8 mouse cellular contexts compared by ENCODE assay signal in the genomic region with DNA sequence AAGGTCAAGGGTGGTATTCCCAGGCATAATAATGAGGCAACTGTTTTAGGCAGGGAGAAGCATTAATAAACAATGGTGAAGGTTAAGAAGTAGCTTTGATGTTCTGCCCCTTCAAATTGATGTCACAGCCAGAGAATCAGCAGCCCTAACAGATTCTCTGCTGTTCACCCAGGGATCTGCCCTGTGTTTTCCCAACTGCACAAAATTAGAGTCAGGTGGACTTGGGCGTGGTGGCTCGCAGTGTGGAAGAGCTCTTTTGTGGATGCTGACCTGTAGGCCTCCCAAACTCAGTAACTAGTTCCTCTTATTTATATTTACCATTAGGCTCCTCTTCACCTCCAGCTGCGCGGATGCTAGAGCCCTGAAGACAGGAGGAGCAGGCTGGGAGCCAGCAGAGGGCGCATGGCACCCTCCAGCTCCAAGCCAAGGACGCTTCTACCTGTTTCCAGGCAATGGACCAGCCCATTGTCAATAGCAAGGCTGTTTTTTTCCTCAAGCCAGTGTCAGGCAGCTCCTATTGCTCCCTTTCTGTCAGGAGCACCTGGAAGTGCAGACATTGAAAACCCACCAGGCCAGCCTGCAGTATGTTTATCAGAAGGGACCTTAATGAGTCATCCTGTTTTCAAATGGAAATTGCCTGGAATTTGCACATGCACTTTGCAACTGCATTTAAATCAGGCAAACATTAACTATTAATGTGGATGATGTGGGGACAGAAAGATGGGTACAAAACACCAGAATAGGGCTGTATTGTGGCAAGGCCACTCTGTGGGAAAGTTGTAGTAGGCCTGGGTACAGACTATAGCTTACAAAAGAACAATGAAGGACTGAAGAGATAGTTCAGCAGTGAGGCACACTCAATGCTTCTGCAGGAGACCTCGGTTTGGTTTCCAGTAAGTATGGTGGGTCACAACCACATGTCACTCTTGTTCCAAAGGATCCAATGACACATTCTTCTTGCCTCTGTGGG.
A peak's percentile ranks its signal among the peaks of the same experiment; 100 is the strongest.
DNase-seq lines count a peak whose midpoint lies in the region; ATAC-seq and TF ChIP-seq lines count a peak whose summit lies in the region.

No protein-coding gene starts in this region.

- no peaks in the 10 kb centered on the region for H3K79me3 ChIP-seq in C2C12 (ENCODE audit: low read depth)

- peak; percentile 38 for TF ChIP-seq CTCF in C2C12 (IDR thresholded peaks at IDR 0.05; ENCODE audit: control insufficient read depth, insufficient read depth, insufficient read length)

- H3K4me1 ChIP-seq in ES-E14 (ENCODE audit: control insufficient read depth in 2 of 2, insufficient read depth in 2 of 2, low read length in 2 of 2, poor library complexity in 1 of 2) = peaks cover 2% of the 10 kb centered on the region in 2 experiments; a peak in 1 of 4 replicates
- H3K4me1 ChIP-seq in lung, embryonic 16.5 days (replicated peaks; ENCODE audit: control insufficient read depth, insufficient read depth, low read length) = no peaks in the 10 kb centered on the region

- DNase-seq in ES-E14 (ENCODE audit: low read depth, low spot score) = peak; percentile 68
- peak; percentile 54 to 69 for DNase-seq in cerebellum, postnatal 10 days
- DNase-seq in frontal cortex, postnatal 36 days (ENCODE audit: low spot score in 2 of 2) = peak; percentile 12 to 19
- peak; percentile 52 for DNase-seq in kidney, postnatal 25 days
- DNase-seq in retina, adult 2 months (ENCODE audit: low read depth, low spot score) = peak; percentile 20
- no peak for DNase-seq in gastrocnemius, adult 8-10 months (ENCODE audit: low spot score in 2 of 2)

- H3K36me3 ChIP-seq in C2C12 (ENCODE audit: control insufficient read depth, insufficient read depth) (no peaks in the 10 kb centered on the region), ES-E14 (ENCODE audit: control insufficient read depth, insufficient read depth, low read length, poor library complexity, severe bottlenecking) (no peaks in the 10 kb centered on the region)
- H3K36me3 ChIP-seq in lung, embryonic 16.5 days (ENCODE audit: control insufficient read depth, insufficient read depth, low read length) = no peaks in the 10 kb centered on the region

- no peak overlapping the region for H3K4me3 ChIP-seq in C2C12 (ENCODE audit: insufficient read depth, poor library complexity, severe bottlenecking)
- no peak overlapping the region for H3K4me3 ChIP-seq in ES-E14 (ENCODE audit: insufficient read depth in 1 of 2, low read depth in 1 of 2, low read length in 2 of 2, poor library complexity in 1 of 2, severe bottlenecking in 1 of 2)
- H3K4me3 ChIP-seq in lung, embryonic 16.5 days (ENCODE audit: low read length) = no peak overlapping the region

- H3K27ac ChIP-seq in ES-E14 (ENCODE audit: insufficient read depth, low read depth, low read length, poor library complexity, severe bottlenecking) = no peak overlapping the region
- H3K27ac ChIP-seq in lung, embryonic 16.5 days (ENCODE audit: low read length) = no peak overlapping the region

- no peaks in the 10 kb centered on the region for H3K27me3 ChIP-seq in C2C12 (ENCODE audit: control insufficient read depth, insufficient read depth, insufficient read length)
- no peaks in the 10 kb centered on the region for H3K27me3 ChIP-seq in lung, embryonic 16.5 days (ENCODE audit: control insufficient read depth, insufficient read depth, low read depth, low read length)

- no peak overlapping the region for H3K4me2 ChIP-seq in lung, embryonic 16.5 days (ENCODE audit: low read depth, low read length)

- H3K9me3 ChIP-seq in ES-E14 (ENCODE audit: control insufficient read depth, insufficient read depth, low read depth, low read length) = no peaks in the 10 kb centered on the region
- H3K9me3 ChIP-seq in lung, embryonic 16.5 days (ENCODE audit: control insufficient read depth, low read length) = no peaks in the 10 kb centered on the region

- H3K79me2 ChIP-seq in C2C12 (ENCODE audit: control insufficient read depth, insufficient read depth) = no peaks in the 10 kb centered on the region

- WGBS in lung, embryonic 16.5 days = 19% methylated on average over 7 of the region's 7 CpGs

- in situ Hi-C loops in ES-E14 (cut with MboI; ENCODE audit: low sequenced_read_pairs in 2 of 2, unreplicated experiment in 2 of 2) = no loop called here

- H3ac ChIP-seq in C2C12 (ENCODE audit: control insufficient read depth, insufficient read length, low read depth) = no peak overlapping the region

- no peak overlapping the region for H3K9ac ChIP-seq in ES-E14 (ENCODE audit: insufficient read depth, low read depth, low read length, poor library complexity, severe bottlenecking)
- H3K9ac ChIP-seq in lung, embryonic 16.5 days (ENCODE audit: low read length) = no peak overlapping the region

- 0 out of 2 replicates have a peak, but pooled peaks have one; percentile 51 for ATAC-seq in lung, embryonic 16.5 days (ENCODE audit: low read depth)

TF ChIP-seq in C2C12, 6 proteins besides CTCF, POLR2A, EP300 and RAD21:
- TF ChIP-seq CEBPB (IDR thresholded peaks at IDR 0.05; ENCODE audit: low read depth) (no peak), USF1 (IDR thresholded peaks at IDR 0.05; ENCODE audit: low read depth) (no peak), MYOG (IDR thresholded peaks at IDR 0.05; ENCODE audit: control insufficient read depth, extremely low read depth, insufficient read length) (no peak), MYOD1 (IDR thresholded peaks at IDR 0.05; ENCODE audit: control insufficient read depth, insufficient read length, low read depth) (no peak), MAX (IDR thresholded peaks at IDR 0.05) (no peak), FOSL1 (IDR thresholded peaks at IDR 0.05; ENCODE audit: insufficient read depth, low read length, poor library complexity, severe bottlenecking) (no peak)

TF ChIP-seq in ES-E14, 5 proteins besides CTCF, POLR2A, EP300 and RAD21:
- no peak for TF ChIP-seq CHD2 (IDR thresholded peaks at IDR 0.05; ENCODE audit: low read depth, low read length)
- TF ChIP-seq ZNF384 (IDR thresholded peaks at IDR 0.05; ENCODE audit: low read depth, low read length) = peak; percentile 71
- peak; percentile 76; the same call in 1 of the 2 replicates for TF ChIP-seq ZC3H11A (IDR thresholded peaks at IDR 0.05; ENCODE audit: borderline replicate concordance, low read depth, low read length)
TF ChIP-seq in ES-E14: peak in this region for 2.

Comparison
In these comparisons a context has a peak if more than half of its experiments do, and no peak if none do; other contexts are left out.
1. DNase-seq: peak in ES-E14 (single experiment), cerebellum, postnatal 10 days (2 of 2), frontal cortex, postnatal 36 days (2 of 2), kidney, postnatal 25 days (2 of 2) and retina, adult 2 months (single experiment); none in gastrocnemius, adult 8-10 months (0 of 2).